Mouse (Mus musculus): ENCODE measurements around the gene Glb1l2. TPM values are rescaled to one million over a fixed set of nuclear protein-coding genes. Genes with fewer than 3 reads are reported as not detected.

Glb1l2 gene
- not detected for polyA plus RNA-seq (2017; shearing (Covaris generic))

DNA sequence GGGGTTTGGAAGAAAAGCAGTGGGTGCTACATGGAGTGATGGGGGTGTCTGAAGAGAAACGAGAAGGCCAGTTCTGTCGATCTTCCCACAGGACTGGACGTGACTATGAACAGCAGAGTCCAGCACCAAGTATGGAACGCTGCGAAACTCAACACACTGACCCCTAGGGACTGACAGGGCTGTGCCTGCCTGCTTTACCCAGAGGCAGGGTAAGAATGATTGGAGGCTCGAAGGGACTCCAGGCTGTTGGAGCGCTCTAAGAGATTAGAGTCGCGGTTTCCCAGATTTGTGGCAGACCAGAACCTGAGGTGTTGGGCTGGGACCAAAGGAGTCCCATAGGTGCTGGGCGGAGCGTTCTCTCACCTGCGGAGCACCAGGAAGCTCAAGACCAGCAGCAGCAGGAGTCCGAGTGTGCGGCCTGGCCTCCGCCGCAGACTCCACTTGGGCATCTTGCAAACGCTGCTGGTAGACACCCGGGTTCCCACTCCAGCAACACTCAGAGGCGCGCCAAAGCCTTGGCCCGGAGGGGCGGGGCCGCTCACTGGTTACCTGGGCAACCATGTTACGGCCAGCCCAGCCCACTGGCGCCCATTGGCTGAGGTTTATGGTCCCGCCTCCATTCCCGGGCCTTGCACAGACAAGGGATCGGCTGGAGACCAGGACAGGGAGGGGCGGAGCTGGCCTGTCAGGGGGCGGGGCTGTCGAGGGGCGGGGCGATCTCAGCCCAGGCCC lies at the start of gene Glb1l2:
TSS of gene Glb1l2 (minus strand) at position 534 of the 732 bp plus-strand sequence.

DNA sequence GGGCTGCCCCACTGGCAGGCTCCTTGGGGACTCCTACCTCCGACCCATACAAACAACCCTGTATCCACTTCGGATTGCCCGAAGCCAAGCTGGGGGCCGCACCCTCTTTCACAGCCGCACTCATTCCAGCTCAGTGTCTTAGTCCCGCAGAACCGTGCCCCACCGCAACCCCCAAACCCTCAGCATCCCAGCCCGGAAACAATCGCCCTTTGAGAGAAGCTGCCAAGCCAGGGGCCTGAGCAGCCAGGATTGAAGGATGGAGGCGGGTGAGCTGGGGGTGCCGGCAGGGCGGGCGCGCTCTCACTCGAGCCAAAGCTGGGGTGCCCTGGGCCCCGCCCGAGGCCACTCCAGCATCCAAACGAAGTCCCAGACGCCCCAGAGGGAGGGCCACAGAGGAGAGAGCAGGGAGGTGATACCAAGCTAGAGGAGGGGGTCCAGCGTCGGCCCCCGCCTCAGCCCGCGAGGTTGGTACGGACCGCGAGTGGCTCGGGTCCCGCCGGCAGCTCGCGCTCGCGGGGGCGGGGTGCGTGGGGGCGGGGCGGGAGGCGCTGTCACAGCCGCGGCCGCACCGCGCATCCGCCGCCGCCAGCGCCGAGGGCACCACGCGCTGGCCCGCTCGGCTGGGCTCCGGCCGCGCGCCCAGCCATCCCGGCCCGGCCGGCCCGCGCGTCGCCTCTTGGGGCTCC lies 72.9 kb downstream of the Glb1l2 start, which contains the start of gene B3gat1:
TSS of gene B3gat1 (plus strand) at position 523 of the 686 bp plus-strand sequence.

Other genes with a start within 250 kb of the Glb1l2 start
- gene B3gat1, start 72.7 kb downstream of the Glb1l2 start, polyA plus RNA-seq (2017; shearing (Covaris generic)) = not detected
- gene Glb1l3, start 54.4 kb upstream of the Glb1l2 start, polyA plus RNA-seq (2017; shearing (Covaris generic)) = not detected
- 0.30 TPM for gene Gm1110, start 116.6 kb upstream of the Glb1l2 start, polyA plus RNA-seq (2017; shearing (Covaris generic))
- gene Acad8, start 193.1 kb upstream of the Glb1l2 start, polyA plus RNA-seq (2017; shearing (Covaris generic)) = 19.8 TPM
- 44.6 TPM for gene Thyn1, start 193.2 kb upstream of the Glb1l2 start, polyA plus RNA-seq (2017; shearing (Covaris generic))
- gene Vps26b, start 223.6 kb upstream of the Glb1l2 start, polyA plus RNA-seq (2017; shearing (Covaris generic)) = 44.8 TPM
- 30.1 TPM for gene Ncapd3, start 223.7 kb upstream of the Glb1l2 start, polyA plus RNA-seq (2017; shearing (Covaris generic))

Data from effector memory CD4-positive, alpha-beta T cell, adult 5 months (primary cell).